Comparison of ENCODE assay signal across 8 mouse cellular contexts in the genomic region with DNA sequence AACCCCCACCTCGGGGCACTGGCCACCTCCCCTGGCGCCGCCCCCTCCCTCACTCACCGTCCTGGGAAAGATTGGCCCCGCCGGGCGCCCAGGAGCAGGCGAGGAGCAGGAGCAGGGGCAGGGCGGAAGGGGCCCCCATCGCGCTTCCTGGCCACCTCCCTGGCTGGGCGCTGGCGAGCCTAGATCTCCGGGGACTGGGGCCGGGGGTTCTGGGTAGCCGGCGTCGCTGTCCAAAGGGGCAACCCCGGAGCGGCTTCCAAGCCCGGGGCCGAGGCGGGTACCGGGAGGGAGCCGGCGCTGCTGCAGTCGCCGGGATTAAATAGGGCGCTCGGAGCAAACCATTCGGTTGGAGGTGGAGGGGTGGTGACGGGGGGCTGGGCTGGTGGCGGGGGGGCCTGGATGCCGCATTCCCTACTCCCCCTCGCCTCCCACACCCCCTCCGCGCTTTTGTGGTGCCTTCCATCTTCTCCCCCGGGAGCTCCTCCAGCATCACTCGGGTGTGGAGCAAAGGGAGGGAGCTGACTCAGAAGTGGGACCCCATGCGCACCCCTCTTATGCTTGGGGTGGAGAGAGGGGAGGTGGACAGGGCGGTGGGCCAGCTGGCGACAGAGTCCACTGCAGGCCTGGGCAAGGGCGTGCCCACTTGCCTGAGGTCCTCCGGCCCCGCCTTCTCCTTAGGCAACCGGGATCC. TPM values are rescaled to one million over a fixed set of nuclear protein-coding genes. Genes with fewer than 3 reads are reported as not detected.
DNase-seq lines count a peak whose midpoint lies in the region; ATAC-seq and TF ChIP-seq lines count a peak whose summit lies in the region.

Gene Cadm3 (minus strand): TSS at position 340 of the 691 bp plus-strand sequence.

- TF ChIP-seq POLR2A in limb, embryonic 14.5 days (IDR thresholded peaks at IDR 0.05; ENCODE audit: borderline replicate concordance, extremely low read depth, insufficient read depth, insufficient read length) = no peak

- H3K27me3 ChIP-seq in kidney, embryonic 15.5 days = peaks cover 71% of the 10 kb centered on the region
- no peaks in the 10 kb centered on the region for H3K27me3 ChIP-seq in hindbrain, embryonic 15.5 days
- peaks cover 39% of the 10 kb centered on the region for H3K27me3 ChIP-seq in limb, embryonic 14.5 days (ENCODE audit: control insufficient read depth, insufficient read depth, low read length)

- peak within 1 kb of the TSS; percentile 35 for H3K9ac ChIP-seq in kidney, embryonic 15.5 days
- peak within 1 kb of the TSS; percentile 95 for H3K9ac ChIP-seq in hindbrain, embryonic 15.5 days
- peak within 1 kb of the TSS; percentile 21; the same call in 1 of the 2 replicates for H3K9ac ChIP-seq in limb, embryonic 14.5 days (ENCODE audit: low read depth, low read length, severe bottlenecking)

- WGBS in kidney, embryonic 15.5 days = under 1% methylated on average over 45 of the region's 46 CpGs
- under 1% methylated on average over 42 of the region's 46 CpGs for WGBS in hindbrain, embryonic 15.5 days
- under 1% methylated on average over 23 of the region's 46 CpGs for WGBS in limb, embryonic 14.5 days

- no peaks in the 10 kb centered on the region for H3K36me3 ChIP-seq in kidney, embryonic 15.5 days
- H3K36me3 ChIP-seq in hindbrain, embryonic 15.5 days = no peaks in the 10 kb centered on the region
- no peaks in the 10 kb centered on the region for H3K36me3 ChIP-seq in limb, embryonic 14.5 days (ENCODE audit: control insufficient read depth, insufficient read depth, low read length)

- ATAC-seq in kidney, embryonic 15.5 days (replicated peaks; ENCODE audit: low FRiP score) = peak; percentile 74
- ATAC-seq in hindbrain, embryonic 15.5 days (ENCODE audit: low FRiP score, low read depth) = peak; percentile 88
- peak; percentile 30; the same call in 1 of the 2 replicates for ATAC-seq in limb, embryonic 14.5 days (ENCODE audit: low FRiP score, low read depth)

- H3K27ac ChIP-seq in kidney, embryonic 15.5 days = no peak within 1 kb of the TSS
- peak within 1 kb of the TSS; percentile 94 for H3K27ac ChIP-seq in hindbrain, embryonic 15.5 days (replicated peaks)
- no peak within 1 kb of the TSS for H3K27ac ChIP-seq in limb, embryonic 14.5 days (replicated peaks; ENCODE audit: low read depth, low read length)

- no peak for DNase-seq in kidney, adult 18-20 months
- peak; percentile 94 for DNase-seq in cerebellum, adult 9-11 months
- peak in 1 of 2 experiments; percentile 83 for DNase-seq in frontal cortex, adult 2 months (ENCODE audit: extremely low spot score in 1 of 2, low spot score in 1 of 2)
- no peak for DNase-seq in limb, embryonic 14.5 days (ENCODE audit: low spot score)
- peak; percentile 94 for DNase-seq in retina, postnatal 1 day
- DNase-seq in thymus, postnatal 25 days = no peak

- peak within 1 kb of the TSS; percentile 91 for H3K4me2 ChIP-seq in kidney, embryonic 15.5 days
- H3K4me2 ChIP-seq in hindbrain, embryonic 15.5 days = peak within 1 kb of the TSS; percentile 77
- peak within 1 kb of the TSS; percentile 76 for H3K4me2 ChIP-seq in limb, embryonic 14.5 days (replicated peaks; ENCODE audit: low read depth, low read length, severe bottlenecking)

- H3K4me1 ChIP-seq in kidney, embryonic 15.5 days = peaks cover 20% of the 10 kb centered on the region
- H3K4me1 ChIP-seq in hindbrain, embryonic 15.5 days (replicated peaks) = peaks cover 39% of the 10 kb centered on the region
- peaks cover 13% of the 10 kb centered on the region for H3K4me1 ChIP-seq in limb, embryonic 14.5 days (ENCODE audit: control insufficient read depth, insufficient read depth, low read length)

- H3K4me3 ChIP-seq in kidney, embryonic 15.5 days (replicated peaks) = peak within 1 kb of the TSS; percentile 51
- H3K4me3 ChIP-seq in hindbrain, embryonic 15.5 days = peak within 1 kb of the TSS; percentile 79
- peak within 1 kb of the TSS; percentile 43 for H3K4me3 ChIP-seq in limb, embryonic 14.5 days (replicated peaks; ENCODE audit: low read length)

- no peaks in the 10 kb centered on the region for H3K9me3 ChIP-seq in kidney, embryonic 15.5 days (replicated peaks)
- H3K9me3 ChIP-seq in hindbrain, embryonic 15.5 days = no peaks in the 10 kb centered on the region
- H3K9me3 ChIP-seq in limb, embryonic 14.5 days (ENCODE audit: control insufficient read depth, low read length) = no peaks in the 10 kb centered on the region

RNA-seq across cellular contexts. Expression of gene Cadm3, which starts in this region (rescaled TPM):
- 0.71 and 1.3 TPM in 2 replicates for polyA plus RNA-seq in kidney, embryonic 15.5 days (2015; fragmentation: Nextera tagmentation; extraction: Ambion mirVana)
- 360 and 371 TPM in 2 replicates for polyA plus RNA-seq in frontal cortex, adult 2 months (2012; rRNA removed)
- polyA plus RNA-seq in hindbrain, embryonic 15.5 days (2015; fragmentation: Nextera tagmentation; extraction: Ambion mirVana) = 81.5 and 84.8 TPM in 2 replicates
- 4.7 and 6.1 TPM in 2 replicates for polyA plus RNA-seq in limb, embryonic 14.5 days (2012; rRNA removed)
- 2.0 and 2.2 TPM in 2 replicates for polyA plus RNA-seq in limb, embryonic 14.5 days (2014; fragmentation: Nextera tagmentation; extraction: Ambion mirVana)

Comparison
In these comparisons a context has a peak if more than half of its experiments do, and no peak if none do; other contexts are left out.
1. RNA of gene Cadm3 (polyA plus RNA-seq): 360 to 371 TPM in frontal cortex, adult 2 months and 81.5 to 84.8 TPM in hindbrain, embryonic 15.5 days; 2.0 to 6.1 TPM in limb, embryonic 14.5 days and 0.71 to 1.3 TPM in kidney, embryonic 15.5 days; every median in the first group is over 10 times any median in the second.
2. ATAC-seq: peak in every context shown above with its lines; median percentile 88 in hindbrain, embryonic 15.5 days; 74 in kidney, embryonic 15.5 days; 30 in limb, embryonic 14.5 days.
3. H3K9ac ChIP-seq: peak in every context shown above with its lines; median percentile 95 in hindbrain, embryonic 15.5 days; 35 in kidney, embryonic 15.5 days; 21 in limb, embryonic 14.5 days.
4. DNase-seq: peak in cerebellum, adult 9-11 months (single experiment) and retina, postnatal 1 day (single experiment); none in kidney, adult 18-20 months (single experiment), limb, embryonic 14.5 days (single experiment) and thymus, postnatal 25 days (single experiment).
5. Peak in every context shown above with its lines, with median percentiles within 50 percentile points of each other: H3K4me2 ChIP-seq and H3K4me3 ChIP-seq.